Mouse (Mus musculus) gastrocnemius, adult 8-10 months (tissue): ENCODE data around the gene Dyrk1a. TPM values are rescaled to one million over a fixed set of nuclear protein-coding genes. Genes with fewer than 3 reads are reported as not detected.

Experiments used
- total RNA-seq, 4 experiments: library from RNA; stranded (reverse); gene quantifications; 2 replicates each; pipeline ENCODE4 v1.2.4; 2022

Gene Dyrk1a
- total RNA-seq, 4 experiments from 2014 or later = 95.4 to 131 (median 109) TPM

Other genes starting within 250 kb of the Dyrk1a start
- under 1 TPM; 0.49 to 0.85 (median 0.74) TPM for gene Ripply3, start 241.6 kb upstream of the Dyrk1a start, total RNA-seq
- gene Ttc3, start 199.4 kb upstream of the Dyrk1a start, total RNA-seq = 10 to 100 TPM; 57.0 to 71.2 (median 62.4) TPM
- gene Pigp, start 198.2 kb upstream of the Dyrk1a start, total RNA-seq = 100 to 1,000 TPM; 163 to 198 (median 181) TPM
- gene Vps26c, start 43.2 kb upstream of the Dyrk1a start, total RNA-seq = 10 to 100 TPM in 3 of 4 experiments, 1 to 10 TPM in 1; 8.6 to 12.1 (median 10.2) TPM